Mouse (Mus musculus) natural killer cell, adult 2 months (primary cell): ENCODE measurements around the gene Mgll.
A peak's percentile ranks its signal among the peaks of the same experiment; 100 is the strongest.

Experiments used
- DNase-seq, 2 experiments: peaks; one replicate each; pipeline ENCODE4 v3.0.0; 2022; ENCODE audit warnings: low spot score in 2 of 2

Gene Mgll

GRCm38 (mm10) chr6:88828206-88829009 is 104.2 kb downstream of the Mgll start:
- DNase-seq, result no peak

GRCm38 (mm10) chr6:88829579-88829978 is 105.4 kb downstream of the Mgll start:
- no peak for DNase-seq

GRCm38 (mm10) chr6:88830112-88830702 is 106.0 kb downstream of the Mgll start:
- DNase-seq, result no peak

- DNase-seq, result peak in 1 of 2 experiments; percentile 51
Observed at GRCm38 (mm10) chr6:88831456-88831855, 107.2 kb downstream of the Mgll start.

- no peak for DNase-seq
Observed at GRCm38 (mm10) chr6:88832663-88833062, 108.5 kb downstream of the Mgll start.

- DNase-seq, result no peak
Observed at GRCm38 (mm10) chr6:88833340-88834140, 109.3 kb downstream of the Mgll start.

- peak; percentile 50 to 61 for DNase-seq
Observed at GRCm38 (mm10) chr6:88835047-88835446, 110.8 kb downstream of the Mgll start.

GRCm38 (mm10) chr6:88836178-88836819 is 112.1 kb downstream of the Mgll start:
- DNase-seq, result no peak

- DNase-seq, result no peak
Observed at GRCm38 (mm10) chr6:88837999-88838398, 113.8 kb downstream of the Mgll start.

- no peak for DNase-seq
Observed at GRCm38 (mm10) chr6:88838613-88839012, 114.4 kb downstream of the Mgll start.

GRCm38 (mm10) chr6:88839135-88839970 is 115.1 kb downstream of the Mgll start:
- DNase-seq, result no peak

- no peak for DNase-seq
Observed at GRCm38 (mm10) chr6:88840211-88840610, 116.0 kb downstream of the Mgll start.

GRCm38 (mm10) chr6:88840791-88841513 is 116.7 kb downstream of the Mgll start:
- DNase-seq, result no peak

- DNase-seq, result no peak
Observed at GRCm38 (mm10) chr6:88841514-88841780, 117.2 kb downstream of the Mgll start.

- DNase-seq, result peak; percentile 99 to 100
Observed at GRCm38 (mm10) chr6:88841781-88842689, 117.8 kb downstream of the Mgll start, which contains the start of gene Abtb1. Gene Abtb1, minus strand, starts transcription at chr6:88841984.

GRCm38 (mm10) chr6:88842731-88843151 is 118.5 kb downstream of the Mgll start:
- peak in 1 of 2 experiments; percentile 25 for DNase-seq

GRCm38 (mm10) chr6:88843241-88843640 is 119.0 kb downstream of the Mgll start:
- DNase-seq, result no peak

GRCm38 (mm10) chr6:88843781-88844725 is 119.8 kb downstream of the Mgll start:
- no peak for DNase-seq
